Mouse (Mus musculus) neural tube, embryonic 10.5 days (tissue): ENCODE results near the gene Vmn2r75.
"Not testable (repeated sequence)": the region's sequence is repeated elsewhere in the genome, so short reads cannot be mapped to it uniquely, and the experiment has no call there.

Experiments
- DNase-seq: peaks from one replicate; pipeline ENCODE4 v3.0.0-alpha.2; 2017; ENCODE audit warnings: low spot score; ENCODE audit errors: extremely low spot score

Vmn2r75 gene

GRCm38 (mm10) chr7:86171678-86172077 lies at the start of gene Vmn2r75:
Gene Vmn2r75 (minus strand): TSS chr7:86171778.
- DNase-seq = not testable (repeated sequence)

- peak; percentile 18 for DNase-seq
Observed at GRCm38 (mm10) chr7:86211345-86211744, 39.8 kb upstream of the Vmn2r75 start.
